Mouse (Mus musculus) CH12.LX (cell line): ENCODE data around the gene Gm26657. TPM values are rescaled to one million over a fixed set of nuclear protein-coding genes. Genes with fewer than 3 reads are reported as not detected.

Source experiments
- DNase-seq: peaks from one replicate; pipeline ENCODE4 v3.0.0-alpha.2; 2013; ENCODE audit errors: extremely low read depth
- H3K27ac ChIP-seq: 2 replicates; pipeline ENCODE4 v1.5.1; 2012; ENCODE audit warnings: low read depth, mild to moderate bottlenecking, control low read depth, moderate library complexity; ENCODE audit not compliant: insufficient read depth
- H3K27me3 ChIP-seq: replicated peaks from 2 replicates; pipeline ENCODE3; 2012; ENCODE audit warnings: inconsistent platforms
- H3K36me3 ChIP-seq, 2 experiments: replicated peaks in 1 of 2; 2 replicates each; pipeline versions ENCODE3 to v1.6.1; 2012; ENCODE audit warnings: inconsistent platforms in 1 of 2, low read length in 1 of 2, mild to moderate bottlenecking in 1 of 2, mixed read lengths in 1 of 2, moderate library complexity in 1 of 2; ENCODE audit not compliant: control insufficient read depth in 1 of 2, insufficient read depth in 1 of 2
- H3K4me1 ChIP-seq, 2 experiments: 2 replicates each; pipeline ENCODE4 v1.6.1; 2012; ENCODE audit warnings: inconsistent platforms in 1 of 2, moderate library complexity in 1 of 2; ENCODE audit not compliant: insufficient read depth in 2 of 2, control insufficient read depth in 1 of 2
- H3K4me2 ChIP-seq: 2 replicates; pipeline ENCODE4 v1.6.1; 2012; ENCODE audit warnings: low read depth, mild to moderate bottlenecking, control low read depth; ENCODE audit not compliant: poor library complexity, insufficient read depth, severe bottlenecking
- H3K4me3 ChIP-seq, 3 experiments: fragments of 150-350 bp in 1 of 3; sonication (generic) in 1 of 3; replicated peaks in 1 of 3; 2 replicates each; pipeline versions ENCODE3 to v1.5.1; 2011 to 2012; ENCODE audit warnings: low read depth in 2 of 3, low read length in 2 of 3, mild to moderate bottlenecking in 2 of 3, moderate library complexity in 2 of 3, control low read depth in 1 of 3, improper control_type of control experiment in 1 of 3, inconsistent platforms in 1 of 3, mixed read lengths in 1 of 3; ENCODE audit not compliant: poor library complexity in 1 of 3
- H3K79me2 ChIP-seq: replicated peaks from 2 replicates; pipeline ENCODE4 v1.6.1; 2012; ENCODE audit warnings: mild to moderate bottlenecking, moderate library complexity; ENCODE audit not compliant: control insufficient read depth, poor library complexity, insufficient read depth, severe bottlenecking; ENCODE audit errors: extremely low read depth
- H3K9ac ChIP-seq: 2 replicates; pipeline ENCODE4 v1.6.1; 2012; ENCODE audit warnings: low read depth, mild to moderate bottlenecking, control low read depth, moderate library complexity; ENCODE audit not compliant: insufficient read depth
- H3K9me3 ChIP-seq: replicated peaks from 2 replicates; pipeline ENCODE3; 2012; ENCODE audit warnings: low read length, inconsistent platforms, mixed read lengths
- CHD1 ChIP-seq: IDR thresholded peaks from 2 replicates; pipeline ENCODE4 v1.6.1; 2012; ENCODE audit warnings: low read depth, low read length, improper control_type of control experiment, inconsistent platforms
- E2F4 ChIP-seq: IDR thresholded peaks from 2 replicates; pipeline ENCODE4 v1.6.1; 2011; ENCODE audit warnings: low read depth, low read length, improper control_type of control experiment; ENCODE audit not compliant: insufficient replicate concordance
- ETS1 ChIP-seq: conservative IDR thresholded peaks from 2 replicates; pipeline ENCODE4 v1.6.1; 2012; ENCODE audit warnings: low read depth, mild to moderate bottlenecking, inconsistent platforms, low read length, improper control_type of control experiment, moderate library complexity
- GABPA ChIP-seq: IDR thresholded peaks from 2 replicates; pipeline ENCODE4 v1.6.1; 2012; ENCODE audit warnings: low read depth, low read length, improper control_type of control experiment, inconsistent platforms; ENCODE audit not compliant: insufficient replicate concordance
- HCFC1 ChIP-seq: IDR thresholded peaks from 2 replicates; pipeline ENCODE4 v1.6.1; 2012; ENCODE audit warnings: low read depth, mild to moderate bottlenecking, inconsistent platforms, low read length, improper control_type of control experiment
- JUND ChIP-seq: conservative IDR thresholded peaks from 2 replicates; pipeline ENCODE4 v1.6.1; 2011; ENCODE audit warnings: low read depth, low read length, improper control_type of control experiment
- KAT2A ChIP-seq: IDR thresholded peaks from 2 replicates; pipeline ENCODE4 v1.6.1; 2012; ENCODE audit warnings: low read length, improper control_type of control experiment, inconsistent platforms; ENCODE audit not compliant: insufficient replicate concordance
- MEF2A ChIP-seq: IDR thresholded peaks from 2 replicates; pipeline ENCODE4 v1.6.1; 2014; ENCODE audit warnings: low read depth, mild to moderate bottlenecking, inconsistent platforms, low read length, improper control_type of control experiment, borderline replicate concordance
- MYC ChIP-seq: IDR thresholded peaks from 2 replicates; pipeline ENCODE4 v1.6.1; 2011; ENCODE audit warnings: low read depth, mild to moderate bottlenecking, improper control_type of control experiment, low read length
- NRF1 ChIP-seq: IDR thresholded peaks from 2 replicates; pipeline ENCODE4 v1.6.1; 2014; ENCODE audit warnings: low read depth, mild to moderate bottlenecking, inconsistent platforms, low read length, improper control_type of control experiment, moderate library complexity
- PAX5 ChIP-seq: IDR thresholded peaks from 2 replicates; pipeline ENCODE4 v1.6.1; 2012; ENCODE audit warnings: low read length, inconsistent platforms, mixed read lengths
- POLR2AphosphoS2 ChIP-seq: IDR thresholded peaks from 2 replicates; pipeline ENCODE4 v1.6.1; 2011; ENCODE audit warnings: low read depth, low read length, improper control_type of control experiment
- SIN3A ChIP-seq: IDR thresholded peaks from 2 replicates; pipeline ENCODE4 v1.6.1; 2012; ENCODE audit warnings: low read length, improper control_type of control experiment, inconsistent platforms
- SMC3 ChIP-seq: IDR thresholded peaks from 2 replicates; pipeline ENCODE4 v1.6.1; 2011; ENCODE audit warnings: low read depth, low read length, improper control_type of control experiment
- TCF12 ChIP-seq: IDR thresholded peaks from 2 replicates; pipeline ENCODE4 v1.6.1; 2014; ENCODE audit warnings: low read depth, mild to moderate bottlenecking, inconsistent platforms, low read length, improper control_type of control experiment
- UBTF ChIP-seq: IDR thresholded peaks from 2 replicates; pipeline ENCODE4 v1.6.1; 2012; ENCODE audit warnings: low read depth, mild to moderate bottlenecking, inconsistent platforms, low read length, improper control_type of control experiment, moderate library complexity
- ZKSCAN1 ChIP-seq: IDR thresholded peaks from 2 replicates; pipeline ENCODE4 v1.6.1; 2012; ENCODE audit warnings: low read depth, inconsistent platforms, low read length, improper control_type of control experiment, borderline replicate concordance
- ZMIZ1 ChIP-seq: IDR thresholded peaks from 2 replicates; pipeline ENCODE4 v1.6.1; 2012; ENCODE audit warnings: low read depth, mild to moderate bottlenecking, inconsistent platforms, low read length, improper control_type of control experiment
- dilution Hi-C: fragments of 300-500 bp; cut with MboI; formaldehyde crosslinking; loops from 2 replicates; pipeline ENCODE4 v1.14.3; 2020; ENCODE audit warnings: low sequenced_read_pairs; ENCODE audit not compliant: extremely low pct_unique_long_range_greater_than_20kb, extremely low pct_ligation_motif_present
- in situ Hi-C: fragments of 300-500 bp; cut with MboI; formaldehyde crosslinking; loops from 3 replicates; pipeline ENCODE4 v1.14.3; 2019; ENCODE audit warnings: low sequenced_read_pairs, low pct_ligation_motif_present, low pct_unique_long_range_greater_than_20kb, mixed read lengths
- polyA plus RNA-seq: library from polyadenylated mRNA; unstranded; fragments of >175 nt; gene quantifications from 2 replicates; pipeline ENCODE4 v1.2.1, GENCODE M21; 2012; ENCODE audit warnings: low read depth; ENCODE audit not compliant: insufficient read length
- total RNA-seq, 2 experiments: library from RNA; depleted of rRNA; stranded (reverse); fragments of 300-350 nt in 1 of 2; fragments of >200 nt in 1 of 2; gene quantifications; 2 replicates each; pipeline ENCODE4 v1.2.3; 2012 to 2014

Gene Gm26657
- total and polyA plus RNA-seq, 3 experiments, result not detected

DNA sequence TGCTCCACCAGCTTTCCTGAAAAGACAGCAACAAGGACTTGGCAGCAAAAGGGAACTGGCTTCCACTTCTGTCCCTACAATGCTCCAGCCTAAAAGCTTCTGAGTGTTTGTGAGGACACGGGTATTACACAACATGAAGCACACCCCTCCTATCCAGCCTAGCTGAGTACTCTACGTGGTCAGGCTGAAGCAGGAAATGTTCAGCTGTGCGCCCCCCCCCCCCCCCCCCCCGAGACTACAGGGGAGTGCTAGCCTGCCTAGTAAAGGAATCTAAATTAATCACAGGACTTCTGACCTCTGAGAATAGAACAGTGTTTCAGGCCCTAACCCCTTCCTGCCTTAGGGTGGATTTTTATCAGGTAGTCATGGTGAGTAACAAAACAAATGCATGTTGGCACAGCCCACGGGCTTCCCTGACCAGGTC lies 28.0 kb downstream of the Gm26657 start:
- Histone ChIP-seq H3K79me2 (no peaks in the 10 kb centered on the region), H3K36me3 (peaks cover 72 to 99% of the 10 kb centered on the region in 2 experiments), H3K4me3 (no peak overlapping the region), H3K9ac (no peak overlapping the region)
- no peak for DNase-seq
- in situ Hi-C loops, result no loop called here
- TF ChIP-seq GABPA (no peak), NRF1 (no peak), KAT2A (no peak), PAX5 (no peak)
- TF ChIP-seq, all 38 proteins: peak for 0
- Histone ChIP-seq H3K4me1 (no peaks in the 10 kb centered on the region), H3K4me2 (no peak overlapping the region), H3K27ac (no peak overlapping the region), H3K27me3 (no peaks in the 10 kb centered on the region), H3K9me3 (no peaks in the 10 kb centered on the region)
- dilution Hi-C loops, result no loop called here

DNA sequence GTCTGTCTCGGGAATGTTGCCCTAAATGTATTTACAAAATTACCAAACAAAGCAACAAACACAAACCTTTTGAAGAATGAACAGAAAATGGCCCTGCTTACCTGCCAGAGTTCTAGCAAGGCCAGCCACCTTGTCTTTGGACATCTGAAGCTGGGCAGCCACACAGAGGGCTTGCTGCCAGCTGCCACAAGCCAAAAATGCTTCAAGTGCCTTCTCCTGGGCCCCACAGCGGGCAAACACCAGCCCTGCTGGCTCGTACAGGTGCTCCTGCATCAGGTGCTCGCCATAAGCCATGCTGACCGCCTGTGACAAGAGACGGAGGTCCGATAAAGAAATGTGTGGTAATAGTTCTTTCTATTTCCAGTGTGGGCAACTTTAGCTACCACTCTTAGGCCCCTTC lies 29.0 kb downstream of the Gm26657 start:
- H3K4me2 ChIP-seq, result no peak overlapping the region
- no peaks in the 10 kb centered on the region for H3K9me3 ChIP-seq
- no peak for TF ChIP-seq JUND
- TF ChIP-seq SIN3A, result no peak
- TF ChIP-seq MYC, result no peak
- TF ChIP-seq HCFC1, result no peak
- no peak for TF ChIP-seq CHD1
- no peak for TF ChIP-seq ETS1
- no peak for TF ChIP-seq MEF2A
- TF ChIP-seq UBTF, result no peak
- no peak for TF ChIP-seq GABPA
- no peak for TF ChIP-seq TCF12
- TF ChIP-seq, all 38 proteins: peak for 0
- Histone ChIP-seq H3K27me3 (no peaks in the 10 kb centered on the region), H3K27ac (no peak overlapping the region), H3K4me1 (no peaks in the 10 kb centered on the region), H3K4me3 (no peak overlapping the region), H3K9ac (no peak overlapping the region), H3K79me2 (no peaks in the 10 kb centered on the region), H3K36me3 (peaks cover 76 to 99% of the 10 kb centered on the region in 2 experiments)
- in situ Hi-C loops (no loop called here), dilution Hi-C loops (no loop called here)
- no peak for DNase-seq

DNA sequence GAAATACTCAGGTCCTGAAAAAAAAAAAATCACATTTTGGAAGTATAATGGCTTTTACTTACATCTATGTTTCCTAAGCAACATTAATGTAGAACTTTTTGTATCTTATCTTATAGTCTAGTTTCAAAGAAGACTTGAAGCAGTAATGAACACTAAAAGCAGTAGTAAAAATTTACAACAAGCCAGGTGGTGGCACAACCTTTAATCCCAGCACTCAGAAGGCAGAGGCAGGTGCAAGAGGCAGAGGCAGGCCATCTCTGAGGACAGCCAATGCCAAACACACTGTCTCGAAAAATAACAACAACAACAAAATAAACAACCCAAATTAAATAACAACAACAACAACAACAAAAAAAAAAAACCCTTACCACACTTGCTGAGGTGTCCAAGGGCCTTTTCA lies 31.2 kb downstream of the Gm26657 start:
- H3K79me2 ChIP-seq, result no peaks in the 10 kb centered on the region
- no peaks in the 10 kb centered on the region for H3K9me3 ChIP-seq
- dilution Hi-C loops, result no loop called here
- peaks cover 73 to 95% of the 10 kb centered on the region in 2 experiments for H3K36me3 ChIP-seq
- TF ChIP-seq SMC3, result no peak
- TF ChIP-seq HCFC1, result no peak
- TF ChIP-seq E2F4, result no peak
- TF ChIP-seq ZKSCAN1, result no peak
- no peak for TF ChIP-seq POLR2AphosphoS2
- no peak for TF ChIP-seq PAX5
- no peak for TF ChIP-seq ZMIZ1
- TF ChIP-seq KAT2A, result no peak
- no peak for TF ChIP-seq GABPA
- TF ChIP-seq NRF1, result no peak
- TF ChIP-seq, all 38 proteins: peak for 0
- Histone ChIP-seq H3K4me1 (no peaks in the 10 kb centered on the region), H3K27ac (no peak overlapping the region), H3K9ac (no peak overlapping the region), H3K27me3 (no peaks in the 10 kb centered on the region), H3K4me2 (no peak overlapping the region), H3K4me3 (no peak overlapping the region)
- no peak for DNase-seq
- in situ Hi-C loops, result no loop called here
